Mouse (Mus musculus) kidney, postnatal 10 days (tissue): ENCODE measurements at regions not wholly inside any gene's neighbourhood (a gene's known extent, or its start where the extent isn't known, plus 50 kb on each side); places are given as distances from the start of the nearest gene placed in this dataset.
A peak's percentile ranks its signal among the peaks of the same experiment; 100 is the strongest.

Experiments
- DNase-seq: peaks from one replicate; pipeline ENCODE4 v3.0.0; 2021; ENCODE audit warnings: mixed read lengths

- no peak for DNase-seq
Observed at GRCm38 (mm10) chr13:90733265-90733664, 171.9 kb downstream of the Atp6ap1l start.

DNA sequence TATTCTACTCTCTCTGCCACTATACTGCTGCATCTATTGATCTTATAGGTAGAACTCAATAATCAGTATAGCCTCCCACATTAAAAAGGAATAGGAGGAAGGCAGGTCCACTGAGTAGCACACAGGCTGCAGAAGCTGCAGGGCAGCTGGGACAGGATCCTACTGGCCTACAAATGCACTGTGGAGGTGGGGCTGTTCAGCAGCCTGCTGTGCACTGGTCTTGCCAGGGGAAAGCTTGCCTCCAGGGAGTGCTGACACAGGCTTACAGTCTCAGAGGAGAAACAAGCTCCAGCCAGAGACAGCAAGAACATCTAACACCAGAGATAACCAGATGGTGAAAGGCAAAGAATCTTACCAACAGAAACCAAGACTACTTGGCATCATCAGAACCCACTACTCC, 176.1 kb downstream of the Atp6ap1l start:
- DNase-seq: peak; percentile 41

GRCm38 (mm10) chr13:90727816-90728215, 177.3 kb downstream of the Atp6ap1l start:
- DNase-seq: no peak

GRCm38 (mm10) chr13:90725053-90725827, 179.9 kb downstream of the Atp6ap1l start:
- no peak for DNase-seq

GRCm38 (mm10) chr13:90724598-90724997, 180.6 kb downstream of the Atp6ap1l start:
- no peak for DNase-seq

- no peak for DNase-seq
Observed at GRCm38 (mm10) chr13:90723533-90723898, 181.6 kb downstream of the Atp6ap1l start.

DNA sequence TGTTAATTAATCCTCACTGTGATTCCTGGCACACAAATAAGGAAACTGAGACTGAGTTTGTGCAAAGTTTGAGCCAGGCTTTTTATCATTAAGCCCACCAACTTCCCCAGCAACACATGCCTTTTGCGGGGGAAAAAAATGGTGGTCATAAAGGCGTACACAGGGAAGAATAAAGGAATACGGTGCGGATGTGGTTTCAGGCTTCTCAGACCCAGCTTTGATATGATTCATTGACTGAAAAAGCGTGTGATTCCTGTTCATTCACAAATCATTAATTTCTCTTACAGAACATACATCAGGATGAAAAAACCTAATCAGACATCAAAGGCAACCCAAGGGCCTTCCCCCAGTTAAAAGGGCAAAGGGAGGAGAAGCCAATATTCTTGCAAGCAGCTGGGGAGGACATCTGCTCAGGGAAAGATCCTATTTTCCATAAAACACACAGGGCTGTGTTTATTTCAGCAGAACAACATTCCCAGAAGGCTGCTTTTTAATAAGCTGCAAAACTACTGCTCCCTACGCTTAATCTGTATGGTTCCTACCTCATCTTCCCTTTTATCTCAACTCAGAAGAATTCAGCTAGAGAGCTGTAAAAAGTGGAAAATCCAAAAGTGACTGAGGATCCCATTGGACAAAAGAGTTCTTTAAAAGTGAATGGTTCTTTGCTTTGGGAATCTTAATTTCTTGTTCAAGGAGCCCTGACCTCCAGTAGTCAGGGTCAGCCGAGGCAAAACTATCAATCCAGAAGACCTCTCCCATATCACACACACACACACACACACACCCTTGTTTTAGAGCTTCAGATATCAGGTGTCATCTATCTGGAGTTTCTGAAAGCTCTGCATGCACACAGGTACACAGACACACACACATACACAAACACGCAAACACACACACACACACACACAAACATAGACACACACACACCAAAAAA, 182.3 kb downstream of the Atp6ap1l start:
- DNase-seq: no peak

- no peak for DNase-seq
Observed at GRCm38 (mm10) chr13:90684324-90684723, 220.8 kb downstream of the Atp6ap1l start.

- no peak for DNase-seq
Observed at GRCm38 (mm10) chr13:90679162-90680010, 225.8 kb downstream of the Atp6ap1l start.

GRCm38 (mm10) chr13:90673823-90674222, 231.3 kb downstream of the Atp6ap1l start:
- DNase-seq: no peak

GRCm38 (mm10) chr13:90673079-90673478, 232.1 kb downstream of the Atp6ap1l start:
- DNase-seq: no peak

GRCm38 (mm10) chr13:90661567-90662141, 243.5 kb downstream of the Atp6ap1l start:
- DNase-seq: no peak

GRCm38 (mm10) chr13:90660950-90661349, 244.2 kb downstream of the Atp6ap1l start:
- no peak for DNase-seq

DNA sequence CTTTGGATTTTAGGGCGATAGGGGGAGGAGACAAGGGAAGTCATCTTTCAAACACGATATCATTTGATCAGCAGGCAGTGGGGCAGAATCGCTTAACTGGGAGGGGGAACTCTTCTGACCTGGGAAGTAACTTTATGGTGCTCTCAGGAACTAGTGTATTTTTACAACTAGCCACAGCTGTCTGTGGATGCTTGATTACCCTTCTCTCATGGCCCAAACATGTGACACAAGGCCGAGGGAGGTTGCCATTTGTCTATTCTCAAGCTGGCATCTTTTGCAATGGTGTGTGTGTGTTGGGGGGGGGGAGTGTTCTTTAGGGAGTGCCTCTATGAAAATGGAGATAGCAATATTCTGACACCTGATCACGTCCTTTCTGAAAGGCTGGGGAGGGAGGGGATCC, 246.1 kb downstream of the Atp6ap1l start:
- DNase-seq: no peak

DNA sequence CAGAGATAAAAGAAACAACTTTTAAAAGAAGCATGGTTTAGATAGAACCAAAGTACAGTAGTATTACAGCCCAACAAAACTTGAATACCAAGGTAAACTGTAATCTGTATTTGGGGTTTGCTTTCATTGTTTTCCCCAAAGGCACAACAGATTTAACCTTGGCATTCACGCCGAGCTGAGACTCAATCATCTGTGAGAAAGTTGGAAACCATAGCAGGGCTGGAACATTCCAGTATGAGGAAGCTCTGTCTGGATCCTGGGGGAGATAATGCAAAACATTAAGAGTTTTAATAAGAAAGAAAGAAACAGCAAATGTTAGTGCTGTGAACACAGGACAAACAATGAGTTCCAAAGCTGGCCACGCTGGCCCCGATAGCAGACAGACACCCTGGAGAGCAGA, 258.8 kb downstream of the Atp6ap1l start:
- no peak for DNase-seq

DNA sequence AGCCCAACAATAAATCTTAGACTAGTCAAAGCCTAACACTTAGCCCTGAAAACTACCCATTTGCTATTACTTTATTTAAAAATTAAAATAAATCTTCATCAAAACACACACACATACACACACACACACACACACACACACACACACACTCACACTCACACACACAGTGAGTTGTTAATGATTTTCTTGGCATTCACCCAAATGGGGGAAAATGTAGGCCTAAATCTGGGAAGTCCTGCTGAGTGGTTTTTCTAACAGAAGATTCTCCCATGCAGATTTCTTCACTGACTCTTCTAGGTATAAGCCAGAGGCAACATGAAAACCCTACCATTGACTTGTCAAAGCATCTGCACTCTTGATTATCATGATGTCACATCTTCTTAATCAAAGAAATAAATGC, 260.9 kb downstream of the Atp6ap1l start:
- no peak for DNase-seq

DNA sequence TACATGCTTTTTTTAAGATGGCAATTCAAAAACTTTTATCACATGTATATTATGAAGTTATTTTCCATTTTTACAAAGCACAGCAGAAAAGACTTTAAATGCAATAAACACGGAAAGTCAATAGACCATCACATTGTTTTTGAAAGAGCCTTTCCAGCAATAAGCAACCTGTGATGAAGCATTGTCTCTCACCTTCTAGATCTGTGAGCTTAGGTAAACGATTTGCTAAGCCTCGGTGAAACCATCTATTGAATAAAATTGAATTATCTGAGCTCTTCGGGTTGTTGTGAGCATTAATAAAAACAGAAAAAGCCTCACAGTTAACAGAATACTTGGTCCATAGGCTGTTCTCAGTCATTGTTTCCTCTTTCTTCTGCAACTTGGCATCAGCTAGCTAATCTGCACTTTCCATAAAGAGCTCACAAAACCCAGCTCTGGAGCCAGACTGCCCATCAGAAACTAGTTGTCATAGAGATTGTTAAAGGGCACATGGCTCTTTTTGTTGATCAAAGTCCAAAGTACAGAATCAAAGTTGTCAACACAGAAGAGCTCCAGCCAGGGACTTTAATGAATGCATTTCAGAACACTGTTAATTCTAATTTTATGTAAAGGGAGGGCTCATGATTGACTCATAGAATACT, 261.5 kb downstream of the Atp6ap1l start:
- no peak for DNase-seq

DNA sequence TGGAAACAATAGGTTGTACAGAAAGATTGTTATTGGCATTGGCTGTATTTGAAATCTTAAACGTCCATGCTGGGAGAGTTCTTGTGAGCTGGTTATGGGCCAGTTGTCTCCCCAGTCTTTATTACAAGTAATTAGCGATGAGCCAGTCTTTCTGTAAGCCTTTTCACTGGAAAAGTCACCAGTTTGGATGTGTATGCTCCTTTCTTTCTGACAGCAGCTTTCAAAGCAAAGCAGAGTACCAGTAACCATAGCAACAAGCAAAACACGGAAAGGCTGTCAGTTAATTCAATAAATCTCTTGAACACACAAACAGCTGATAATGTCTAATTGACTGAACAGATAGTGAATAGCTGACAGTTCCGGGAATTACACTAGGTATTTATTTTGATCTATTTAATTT, 262.0 kb downstream of the Atp6ap1l start:
- no peak for DNase-seq

DNA sequence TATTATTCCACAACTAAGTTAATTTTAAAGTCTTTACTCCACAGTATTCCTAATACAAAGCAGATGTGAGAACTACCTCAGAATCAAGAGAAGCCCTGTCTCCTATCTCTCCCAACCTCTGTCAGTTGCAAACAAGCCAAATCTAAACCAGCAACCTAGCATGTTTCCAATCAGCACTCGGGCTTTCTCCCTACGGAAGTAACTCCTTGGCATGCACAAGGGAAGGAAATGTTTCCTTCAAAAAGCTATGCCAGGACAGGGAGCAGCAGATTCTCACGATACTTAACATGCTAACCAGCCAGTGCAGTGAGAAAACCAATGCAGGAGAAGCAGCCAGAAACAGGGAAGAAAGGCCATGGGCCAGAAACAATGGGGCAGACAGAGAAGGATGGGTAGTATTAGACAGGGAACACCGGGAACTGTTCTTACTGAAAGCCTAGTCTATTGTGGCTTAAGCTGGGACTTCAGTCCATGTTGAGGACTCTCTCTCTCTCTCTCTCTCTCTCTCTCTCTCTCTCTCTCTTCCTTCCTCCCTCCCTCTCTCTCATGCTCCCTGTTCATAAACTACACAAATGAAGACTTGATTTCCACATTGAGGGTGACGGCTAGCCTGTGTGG, 262.8 kb downstream of the Atp6ap1l start:
- no peak for DNase-seq
